Mouse (Mus musculus): ENCODE results near the gene Ift43. TPM values are rescaled to one million over a fixed set of nuclear protein-coding genes. Genes with fewer than 3 reads are reported as not detected.

Ift43 gene
- polyA plus RNA-seq, 2 experiments = 3.3 to 7.3 TPM

DNA sequence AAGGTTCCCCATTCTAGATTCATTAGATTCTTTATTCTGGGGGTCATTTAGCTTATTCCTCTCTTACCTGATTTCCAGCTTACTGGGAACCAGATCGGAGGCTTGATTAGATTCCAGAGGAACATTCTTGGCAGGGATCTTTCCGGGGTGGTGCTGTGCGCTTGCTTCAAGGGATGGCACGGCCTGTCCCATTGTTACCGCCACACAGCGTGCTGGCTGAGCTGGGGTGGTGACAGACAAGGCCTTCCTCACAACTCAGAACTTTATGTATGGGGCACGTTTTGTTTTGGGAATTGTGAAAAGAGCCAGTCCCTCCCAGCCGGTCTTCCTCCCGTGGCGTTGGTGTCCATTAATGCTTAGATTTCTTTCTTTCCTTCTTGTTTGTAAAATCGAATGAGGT lies 21.1 kb downstream of the Ift43 start:
- Histone ChIP-seq H3K4me2 (ENCODE audit: low read depth) (no peak overlapping the region), H3K27me3 (ENCODE audit: control insufficient read depth, insufficient read depth, low read length) (no peaks in the 10 kb centered on the region), H3K27ac (no peak overlapping the region), H3K4me1 (replicated peaks; ENCODE audit: control insufficient read depth in 2 of 2, insufficient read depth in 2 of 2, low read length in 1 of 2) (no peaks in the 10 kb centered on the region), H3K9ac (replicated peaks) (no peak overlapping the region), H3K9me3 (ENCODE audit: control insufficient read depth, low read length) (no peaks in the 10 kb centered on the region), H3K36me3 (replicated peaks; ENCODE audit: control insufficient read depth, insufficient read depth, low read depth) (no peaks in the 10 kb centered on the region), H3K4me3 (ENCODE audit: insufficient read depth in 1 of 2, low read depth in 2 of 2, low read length in 2 of 2) (no peak overlapping the region)
- DNase-seq (ENCODE audit: low read depth in 3 of 3, low spot score in 3 of 3) (no peak), ATAC-seq (ENCODE audit: insufficient read depth) (no peak)
- WGBS (ENCODE audit: insufficient replicate concordance) = 72% methylated on average over 11 of the region's 11 CpGs
- TF ChIP-seq EP300 (IDR thresholded peaks at IDR 0.05; ENCODE audit: low read depth) = no peak
- TF ChIP-seq CTCF (IDR thresholded peaks at IDR 0.05; ENCODE audit: low read depth) = no peak

DNA sequence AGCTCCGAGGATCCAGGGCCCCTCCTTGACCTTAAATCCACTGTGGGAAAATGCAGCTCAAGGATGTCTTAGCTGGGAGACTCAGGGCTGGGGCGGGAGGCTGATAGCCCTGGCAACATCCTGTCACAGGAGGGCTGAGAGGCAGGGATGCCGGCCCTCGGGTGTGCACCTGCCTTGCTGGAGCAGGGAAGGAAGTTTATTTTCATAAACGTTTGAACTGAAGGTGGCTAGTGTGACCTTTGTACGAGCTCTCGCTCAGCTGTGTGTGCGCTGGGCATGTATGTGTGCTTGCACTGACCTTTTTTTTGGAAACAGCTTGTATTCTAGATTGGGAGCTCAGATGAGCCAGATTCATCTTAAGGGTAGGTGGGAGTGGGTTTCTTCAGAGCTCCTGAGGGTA lies 21.5 kb downstream of the Ift43 start:
- ATAC-seq (ENCODE audit: insufficient read depth) = no peak
- no peak overlapping the region for H3K9ac ChIP-seq (replicated peaks)
- no peak overlapping the region for H3K4me2 ChIP-seq (ENCODE audit: low read depth)
- H3K9me3 ChIP-seq (ENCODE audit: control insufficient read depth, low read length) = no peaks in the 10 kb centered on the region
- no peak for TF ChIP-seq EP300 (IDR thresholded peaks at IDR 0.05; ENCODE audit: low read depth)
- no peak for TF ChIP-seq CTCF (IDR thresholded peaks at IDR 0.05; ENCODE audit: low read depth)
- WGBS (ENCODE audit: insufficient replicate concordance) = 50% methylated on average over 8 of the region's 8 CpGs
- H3K4me1 ChIP-seq (replicated peaks; ENCODE audit: control insufficient read depth in 2 of 2, insufficient read depth in 2 of 2, low read length in 1 of 2) = no peaks in the 10 kb centered on the region
- H3K4me3 ChIP-seq (ENCODE audit: insufficient read depth in 1 of 2, low read depth in 2 of 2, low read length in 2 of 2) = no peak overlapping the region
- no peaks in the 10 kb centered on the region for H3K27me3 ChIP-seq (ENCODE audit: control insufficient read depth, insufficient read depth, low read length)
- no peak for DNase-seq (ENCODE audit: low read depth in 3 of 3, low spot score in 3 of 3)
- H3K36me3 ChIP-seq (replicated peaks; ENCODE audit: control insufficient read depth, insufficient read depth, low read depth) = no peaks in the 10 kb centered on the region
- no peak overlapping the region for H3K27ac ChIP-seq

DNA sequence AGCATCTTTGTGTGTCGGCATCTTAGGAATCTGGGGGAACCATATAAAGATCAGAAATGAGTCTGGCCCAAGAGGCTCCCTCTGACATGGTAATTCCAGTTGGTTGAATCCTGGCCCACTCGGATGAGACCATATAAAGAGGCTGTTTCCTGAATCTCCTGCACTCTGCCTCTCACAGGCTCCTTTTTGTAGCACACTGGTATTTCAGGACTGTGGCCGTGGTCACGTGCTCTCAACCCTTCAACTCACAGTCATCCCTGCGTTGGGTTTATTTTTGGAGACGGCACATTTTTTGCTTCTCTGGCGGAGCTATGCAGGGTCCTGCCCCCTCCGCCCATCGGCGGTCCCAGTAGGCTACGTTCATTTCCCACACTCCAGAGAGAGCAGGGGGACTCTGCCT lies 22.0 kb downstream of the Ift43 start:
- WGBS (ENCODE audit: insufficient replicate concordance) = 69% methylated on average over 11 of the region's 11 CpGs
- ATAC-seq (ENCODE audit: insufficient read depth) (no peak), DNase-seq (ENCODE audit: low read depth in 3 of 3, low spot score in 3 of 3) (no peak)
- Histone ChIP-seq H3K4me1 (replicated peaks; ENCODE audit: control insufficient read depth in 2 of 2, insufficient read depth in 2 of 2, low read length in 1 of 2) (no peaks in the 10 kb centered on the region), H3K27ac (no peak overlapping the region), H3K9ac (replicated peaks) (no peak overlapping the region), H3K27me3 (ENCODE audit: control insufficient read depth, insufficient read depth, low read length) (no peaks in the 10 kb centered on the region), H3K36me3 (replicated peaks; ENCODE audit: control insufficient read depth, insufficient read depth, low read depth) (no peaks in the 10 kb centered on the region), H3K4me2 (ENCODE audit: low read depth) (no peak overlapping the region), H3K4me3 (ENCODE audit: insufficient read depth in 1 of 2, low read depth in 2 of 2, low read length in 2 of 2) (no peak overlapping the region), H3K9me3 (ENCODE audit: control insufficient read depth, low read length) (no peaks in the 10 kb centered on the region)
- TF ChIP-seq CTCF (IDR thresholded peaks at IDR 0.05; ENCODE audit: low read depth) = no peak
- no peak for TF ChIP-seq EP300 (IDR thresholded peaks at IDR 0.05; ENCODE audit: low read depth)

DNA sequence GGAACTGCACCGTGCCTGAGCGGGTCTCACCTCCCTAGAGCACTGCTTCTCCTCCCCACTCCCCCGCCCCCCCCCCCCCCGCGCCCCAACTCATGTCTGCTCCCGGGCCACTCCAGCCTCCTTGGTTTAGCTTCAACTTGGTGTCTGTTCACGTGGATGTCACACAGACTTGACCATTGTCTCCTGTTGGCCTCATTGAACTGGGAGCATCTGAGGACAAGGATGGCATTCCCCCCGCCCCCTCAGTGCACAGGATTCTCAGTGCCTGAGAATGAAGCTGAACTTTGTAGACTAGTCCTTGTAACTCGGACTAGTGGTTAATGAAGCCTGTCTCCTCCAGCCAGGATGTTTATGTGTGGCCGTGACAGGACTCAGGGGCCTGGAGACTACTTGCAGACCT lies 23.2 kb downstream of the Ift43 start:
- 68% methylated on average over 9 of the region's 10 CpGs for WGBS (ENCODE audit: insufficient replicate concordance)
- Histone ChIP-seq H3K4me1 (replicated peaks; ENCODE audit: control insufficient read depth in 2 of 2, insufficient read depth in 2 of 2, low read length in 1 of 2) (no peaks in the 10 kb centered on the region), H3K9ac (replicated peaks) (no peak overlapping the region), H3K4me2 (ENCODE audit: low read depth) (no peak overlapping the region), H3K9me3 (ENCODE audit: control insufficient read depth, low read length) (no peaks in the 10 kb centered on the region), H3K4me3 (ENCODE audit: insufficient read depth in 1 of 2, low read depth in 2 of 2, low read length in 2 of 2) (no peak overlapping the region), H3K27me3 (ENCODE audit: control insufficient read depth, insufficient read depth, low read length) (no peaks in the 10 kb centered on the region), H3K36me3 (replicated peaks; ENCODE audit: control insufficient read depth, insufficient read depth, low read depth) (no peaks in the 10 kb centered on the region), H3K27ac (no peak overlapping the region)
- no peak for DNase-seq (ENCODE audit: low read depth in 3 of 3, low spot score in 3 of 3)
- TF ChIP-seq EP300 (IDR thresholded peaks at IDR 0.05; ENCODE audit: low read depth) = no peak
- TF ChIP-seq CTCF (IDR thresholded peaks at IDR 0.05; ENCODE audit: low read depth) = no peak
- ATAC-seq (ENCODE audit: insufficient read depth) = no peak

DNA sequence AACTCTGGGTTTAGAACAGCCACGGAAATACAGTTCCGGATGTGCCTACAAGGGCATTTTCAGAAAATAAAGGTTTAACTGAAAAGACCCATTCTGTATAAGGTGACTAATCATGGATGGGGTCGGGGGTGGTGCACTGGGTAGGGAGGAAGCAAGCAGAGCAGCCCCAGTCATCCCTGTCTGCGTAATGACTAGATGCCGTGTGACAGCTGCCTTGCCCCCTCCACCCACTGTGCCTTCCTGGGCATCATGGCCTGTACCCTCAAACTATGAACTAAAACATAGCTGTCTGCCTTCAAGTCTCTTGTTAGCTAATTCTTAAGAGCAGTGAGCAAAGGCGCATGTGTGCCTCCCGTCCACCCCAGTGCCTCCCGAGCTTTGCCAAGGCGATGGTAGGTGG lies 23.7 kb downstream of the Ift43 start:
- no peak overlapping the region for H3K9ac ChIP-seq (replicated peaks)
- TF ChIP-seq CTCF (IDR thresholded peaks at IDR 0.05; ENCODE audit: low read depth) = no peak
- TF ChIP-seq EP300 (IDR thresholded peaks at IDR 0.05; ENCODE audit: low read depth) = no peak
- H3K4me2 ChIP-seq (ENCODE audit: low read depth) = no peak overlapping the region
- no peaks in the 10 kb centered on the region for H3K4me1 ChIP-seq (replicated peaks; ENCODE audit: control insufficient read depth in 2 of 2, insufficient read depth in 2 of 2, low read length in 1 of 2)
- H3K27me3 ChIP-seq (ENCODE audit: control insufficient read depth, insufficient read depth, low read length) = no peaks in the 10 kb centered on the region
- H3K36me3 ChIP-seq (replicated peaks; ENCODE audit: control insufficient read depth, insufficient read depth, low read depth) = no peaks in the 10 kb centered on the region
- no peak for ATAC-seq (ENCODE audit: insufficient read depth)
- DNase-seq (ENCODE audit: low read depth in 3 of 3, low spot score in 3 of 3) = no peak
- no peaks in the 10 kb centered on the region for H3K9me3 ChIP-seq (ENCODE audit: control insufficient read depth, low read length)
- no peak overlapping the region for H3K27ac ChIP-seq
- no peak overlapping the region for H3K4me3 ChIP-seq (ENCODE audit: insufficient read depth in 1 of 2, low read depth in 2 of 2, low read length in 2 of 2)
- 78% methylated on average over 9 of the region's 9 CpGs for WGBS (ENCODE audit: insufficient replicate concordance)
